Mouse (Mus musculus) testis, postnatal 10 days (tissue): Measurements from ENCODE around the gene Plekhj1.
A peak's percentile ranks its signal among the peaks of the same experiment; 100 is the strongest.

Experiments used
- DNase-seq: peaks from one replicate; pipeline ENCODE4 v3.0.0; 2021; ENCODE audit warnings: low spot score

Gene Plekhj1

GRCm38 (mm10) chr10:80777123-80777522, 21.3 kb downstream of the Plekhj1 start:
- no peak for DNase-seq

DNA sequence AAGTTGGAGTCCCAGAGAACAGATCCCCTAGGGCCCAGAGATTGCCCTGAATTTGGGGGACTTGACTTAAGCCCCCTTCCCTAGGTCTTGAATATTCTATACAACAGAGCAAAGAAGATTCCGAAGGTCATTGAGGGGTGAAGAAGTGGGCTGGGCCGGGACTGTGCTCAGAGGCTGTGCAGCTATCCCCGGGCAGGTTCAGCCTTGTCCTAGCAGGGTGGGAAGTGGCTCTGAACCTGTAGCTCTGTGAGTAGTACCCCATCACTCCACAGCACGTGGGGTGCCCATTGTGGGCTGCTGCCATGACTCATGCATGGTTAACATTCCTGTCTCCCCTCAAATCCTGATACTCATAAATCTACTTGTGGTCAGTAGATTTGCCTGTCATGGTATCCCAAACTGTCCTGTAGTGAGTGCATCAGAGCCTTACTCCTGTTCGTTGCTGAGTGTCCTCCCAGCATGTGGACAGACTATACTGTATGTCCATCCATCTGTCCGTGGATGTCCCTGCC, 22.0 kb downstream of the Plekhj1 start:
- DNase-seq = no peak

- no peak for DNase-seq
Measured at GRCm38 (mm10) chr10:80775731-80776130, 22.7 kb downstream of the Plekhj1 start.

DNA sequence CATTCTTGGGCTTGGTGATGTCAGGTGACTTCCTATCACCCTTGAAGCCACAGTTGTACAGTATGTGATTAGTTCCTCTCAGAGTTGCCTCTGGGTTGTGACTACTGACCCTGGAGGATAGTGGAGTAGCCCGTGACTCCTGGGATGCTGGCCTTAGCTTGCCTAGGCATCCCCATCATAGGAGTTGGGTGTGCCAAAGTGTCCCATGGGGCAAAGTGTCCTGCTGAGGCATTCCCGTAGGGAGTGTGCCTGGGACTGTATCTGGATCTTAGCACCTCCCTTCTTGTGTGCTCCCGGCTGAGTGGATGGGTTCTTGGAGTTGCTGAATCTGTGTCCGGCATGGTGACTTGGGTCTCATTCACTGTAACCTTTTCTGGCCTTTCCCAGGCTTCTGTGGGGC, 23.4 kb downstream of the Plekhj1 start:
- DNase-seq = no peak

DNA sequence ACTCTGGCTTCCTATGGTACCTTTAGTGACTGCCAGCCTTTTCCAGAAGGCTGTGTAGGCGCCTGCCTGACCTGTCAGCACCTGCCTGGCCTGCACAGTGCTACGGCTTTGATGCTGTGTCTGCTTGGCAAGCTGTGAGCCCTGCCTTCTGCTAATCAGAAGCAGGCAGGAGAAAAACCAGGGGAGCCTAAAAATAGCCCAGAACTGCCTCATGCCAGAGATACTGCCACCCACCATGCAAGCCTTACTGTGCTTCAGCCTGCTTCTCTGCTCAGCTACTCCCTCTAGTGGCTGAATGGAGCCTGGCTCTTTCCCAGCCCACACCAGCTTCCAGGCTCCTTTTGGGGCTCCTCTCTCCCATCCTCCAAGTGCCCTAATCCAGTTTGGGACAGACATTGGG, 23.9 kb downstream of the Plekhj1 start:
- peak; percentile 87 for DNase-seq

DNA sequence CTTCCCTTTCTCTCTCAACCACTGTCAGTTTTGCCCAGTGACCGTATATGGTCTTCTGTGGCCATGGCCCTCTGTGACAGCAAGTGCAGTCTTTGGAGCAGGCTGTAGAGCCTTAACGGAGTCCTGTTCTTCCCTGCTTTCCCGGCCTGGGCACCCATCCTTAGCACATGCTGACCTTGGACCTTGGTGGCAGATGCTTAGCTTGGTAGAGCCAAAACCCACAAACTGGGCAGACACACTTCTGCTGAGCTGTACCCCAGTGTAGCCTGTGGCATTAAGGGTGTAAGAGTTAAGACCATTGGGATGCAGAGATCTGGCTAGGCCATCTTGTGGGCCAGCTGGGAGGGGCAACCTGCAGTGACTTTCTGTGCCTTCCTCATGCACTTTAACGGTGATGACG, 24.6 kb downstream of the Plekhj1 start:
- no peak for DNase-seq

DNA sequence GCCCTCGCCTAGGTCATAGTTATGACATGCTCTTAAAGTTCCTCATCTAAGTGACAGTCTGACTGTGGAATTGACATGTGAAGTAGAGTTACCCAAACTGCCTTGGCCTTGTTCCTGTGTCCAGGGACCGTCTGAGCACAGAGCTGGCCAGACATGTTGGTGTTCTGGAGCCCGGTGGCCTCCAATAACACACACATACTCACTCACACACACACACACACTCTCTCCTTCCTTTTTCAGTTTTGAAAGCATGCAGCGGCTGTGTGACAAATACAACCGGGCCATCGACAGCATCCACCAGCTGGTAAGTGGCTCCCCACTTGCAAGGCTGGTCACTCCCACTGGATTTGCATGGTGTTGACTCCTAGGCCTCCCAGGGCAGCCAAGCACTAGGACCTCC, 30.1 kb downstream of the Plekhj1 start:
- DNase-seq = no peak

GRCm38 (mm10) chr10:80766161-80766815, 32.1 kb downstream of the Plekhj1 start:
- DNase-seq = no peak

- DNase-seq = no peak
Measured at GRCm38 (mm10) chr10:80765746-80766145, 32.7 kb downstream of the Plekhj1 start.

GRCm38 (mm10) chr10:80763502-80763901, 34.9 kb downstream of the Plekhj1 start:
- no peak for DNase-seq

- DNase-seq = no peak
Measured at GRCm38 (mm10) chr10:80761821-80762220, 36.6 kb downstream of the Plekhj1 start.

GRCm38 (mm10) chr10:80760596-80761524, 37.6 kb downstream of the Plekhj1 start:
- no peak for DNase-seq

- DNase-seq = no peak
Measured at GRCm38 (mm10) chr10:80758651-80759050, 39.8 kb downstream of the Plekhj1 start.

DNA sequence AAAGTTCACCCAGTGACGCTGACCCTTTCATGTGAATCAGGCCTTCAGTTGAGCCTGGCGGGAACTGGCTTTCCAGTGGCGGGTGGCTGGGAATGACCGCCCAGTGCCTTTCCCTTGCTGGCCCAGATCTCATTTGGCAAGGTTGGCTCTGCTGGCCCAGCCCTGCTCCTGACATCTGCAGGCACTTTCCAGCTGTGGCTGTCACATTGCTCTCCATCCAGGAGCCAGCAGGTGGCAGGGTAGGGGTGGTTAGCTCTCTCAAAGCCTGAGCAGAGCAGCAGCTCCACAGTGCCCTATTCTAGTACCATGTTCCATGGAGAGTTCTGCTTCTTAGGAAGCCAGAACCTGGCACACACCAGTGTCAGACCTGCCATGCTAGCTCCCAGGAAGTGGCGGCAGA, 40.7 kb downstream of the Plekhj1 start:
- DNase-seq = peak; percentile 79

DNA sequence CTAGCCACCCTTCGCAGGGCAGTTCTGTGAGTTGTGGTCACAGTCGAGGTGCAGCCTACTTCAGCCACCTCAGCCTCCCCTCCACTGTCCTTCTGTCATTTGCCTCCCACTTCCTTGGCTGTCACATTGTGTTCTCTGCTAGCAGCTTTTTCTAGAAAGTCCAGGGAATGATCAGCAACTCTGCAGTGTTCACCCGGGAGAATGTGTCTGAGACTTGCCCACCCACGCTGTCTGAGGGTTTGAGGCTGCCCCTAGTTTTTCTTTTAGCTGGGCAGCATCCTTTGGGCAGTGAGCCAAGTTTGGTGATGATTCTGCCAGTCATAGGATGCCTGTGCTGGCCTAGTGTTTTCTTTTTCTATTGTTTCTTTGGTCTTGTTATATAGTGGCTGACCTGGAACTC, 41.5 kb downstream of the Plekhj1 start:
- DNase-seq = peak; percentile 63

DNA sequence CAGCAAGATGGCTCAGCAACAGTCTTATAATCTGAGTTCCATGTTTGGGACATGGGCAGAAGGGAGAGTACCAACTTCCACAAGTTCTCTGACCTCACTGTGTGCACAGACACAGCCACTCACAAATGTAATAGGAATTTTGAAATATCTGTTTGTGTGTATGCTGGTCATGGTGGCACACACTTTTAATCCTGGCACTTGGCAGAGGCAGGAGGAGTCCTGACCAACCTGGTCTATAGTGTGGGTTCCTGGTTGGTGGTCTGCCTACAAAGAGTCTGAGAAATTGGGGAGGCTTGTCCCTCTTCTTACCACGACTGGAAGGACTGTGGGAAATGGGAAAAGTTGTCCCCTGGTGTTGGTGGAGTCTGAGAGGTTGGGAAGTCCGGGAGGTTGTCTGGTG, 41.9 kb downstream of the Plekhj1 start:
- DNase-seq = no peak

GRCm38 (mm10) chr10:80756099-80756498, 42.3 kb downstream of the Plekhj1 start:
- no peak for DNase-seq

DNA sequence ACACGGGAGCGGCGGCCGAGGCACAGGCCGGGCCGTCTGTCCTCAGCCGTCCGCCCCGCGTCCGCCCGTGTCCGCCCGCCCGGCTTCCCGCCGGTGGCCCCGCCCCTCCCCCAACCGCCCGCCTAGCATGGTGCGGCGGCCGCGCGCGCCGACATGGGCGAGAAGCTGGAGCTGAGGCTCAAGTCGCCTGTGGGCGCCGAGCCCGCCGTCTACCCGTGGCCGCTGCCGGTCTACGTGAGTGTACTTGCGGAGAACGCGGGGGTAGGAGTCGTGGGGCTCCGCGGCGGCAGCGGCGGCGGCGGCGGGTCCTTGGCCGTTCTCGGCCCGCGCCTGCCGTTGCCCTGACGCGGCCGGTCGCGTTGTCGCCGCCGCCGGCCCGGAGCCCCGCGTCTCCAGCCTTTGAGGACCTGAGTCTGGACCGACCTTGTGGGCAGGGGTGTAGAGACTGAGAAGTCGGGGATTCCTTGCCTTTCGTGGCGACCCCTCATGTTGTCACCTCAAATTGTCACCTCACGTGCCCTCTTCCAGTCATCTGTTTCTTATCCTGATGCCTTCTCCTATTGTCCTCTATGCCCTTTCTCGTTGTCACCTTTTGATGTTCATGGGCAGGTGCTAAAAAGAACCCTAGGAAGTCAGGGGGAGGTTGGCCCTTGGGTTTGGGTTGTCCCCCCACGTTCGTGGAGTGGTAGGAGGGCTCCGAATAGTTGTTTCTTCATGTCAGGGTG, 43.0 kb downstream of the Plekhj1 start:
- no peak for DNase-seq

DNA sequence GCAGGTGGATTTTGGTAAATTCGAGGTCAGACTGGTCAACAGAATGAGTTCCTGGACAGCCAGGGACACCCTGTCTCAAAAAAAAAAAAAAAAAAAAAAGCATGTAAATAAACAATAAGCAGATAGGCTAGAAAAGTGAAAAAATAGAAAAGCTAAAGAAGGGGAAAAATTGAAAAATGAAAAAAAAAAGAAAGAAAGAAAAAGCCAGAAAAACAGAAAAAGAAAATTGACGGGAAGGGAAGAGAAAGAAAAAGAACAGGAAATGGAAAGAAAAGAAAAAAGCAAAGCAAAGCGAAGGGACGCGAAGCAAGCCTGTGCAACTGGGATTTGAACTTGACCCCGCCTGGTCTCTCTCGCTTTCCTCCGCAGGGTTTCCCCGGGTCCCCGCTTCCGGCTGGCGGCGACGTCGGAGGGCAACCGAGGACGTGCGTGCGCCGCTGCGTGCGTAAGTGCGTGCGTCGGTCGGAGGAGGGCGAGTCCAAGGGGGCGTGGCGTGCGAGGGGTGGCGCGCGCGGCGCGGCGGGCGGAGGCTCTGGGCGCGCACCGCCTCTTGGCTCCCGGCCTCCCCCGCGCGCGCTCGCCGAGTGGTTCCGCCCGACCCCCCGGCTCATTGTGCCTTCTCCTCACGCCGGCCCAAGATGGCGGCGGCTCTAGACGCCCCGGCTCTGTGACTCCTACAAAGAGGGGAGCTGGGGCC, 43.7 kb downstream of the Plekhj1 start, which contains the start of gene Dot1l:
Gene Dot1l (plus strand): TSS at position 613 of the 697 bp plus-strand sequence.
- peak; percentile 99 for DNase-seq

GRCm38 (mm10) chr10:80752079-80752625, 46.3 kb downstream of the Plekhj1 start:
- peak; percentile 93 for DNase-seq

DNA sequence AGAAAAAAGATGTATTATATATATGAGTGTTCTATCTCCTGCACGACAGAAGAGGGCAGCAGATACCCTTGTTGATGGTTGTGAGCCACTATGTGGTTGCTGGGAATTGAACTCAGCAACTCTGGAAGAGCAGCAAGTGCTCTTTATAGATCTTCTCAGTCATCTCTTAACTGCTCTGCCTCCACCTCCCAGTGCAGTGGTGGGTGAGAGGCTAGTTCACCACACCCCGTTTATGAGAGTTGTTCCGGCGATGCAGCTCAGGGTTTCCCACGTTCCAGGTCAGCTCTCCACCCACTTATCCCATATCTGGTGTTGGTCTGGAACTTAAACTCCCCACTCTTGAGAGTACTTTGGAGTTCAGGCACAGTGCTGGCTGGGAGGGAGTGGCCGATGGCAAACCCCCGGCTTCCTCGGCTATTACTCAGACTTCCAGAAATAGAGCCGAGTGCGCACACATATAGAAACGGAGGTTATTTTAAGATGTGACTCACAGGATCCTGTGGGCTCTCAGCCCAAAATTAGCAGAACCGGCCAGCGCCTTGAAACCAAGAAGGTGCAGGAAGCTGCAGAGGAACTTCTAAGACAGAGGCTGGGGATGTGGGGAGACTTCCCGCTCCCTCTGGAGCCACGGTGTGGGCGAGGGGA, 47.1 kb downstream of the Plekhj1 start:
- DNase-seq = no peak
